Mouse (Mus musculus): Measurements from ENCODE around the gene Cenpe. TPM values are rescaled to one million over a fixed set of nuclear protein-coding genes. Genes with fewer than 3 reads are reported as not detected.
A peak's percentile ranks its signal among the peaks of the same experiment; 100 is the strongest.

Cenpe gene
- total RNA-seq, 2 experiments from 2014 or later: 2.2 to 2.3 TPM

- DNase-seq: peak; percentile 67 to 73
Observed at GRCm38 (mm10) chr3:135280669-135281415, 68.5 kb downstream of the Cenpe start, which contains the start of gene Bdh2. Gene Bdh2, plus strand, starts transcription at chr3:135281221.

GRCm38 (mm10) chr3:135281701-135282100 is 69.4 kb downstream of the Cenpe start:
- DNase-seq: no peak

GRCm38 (mm10) chr3:135285256-135285655 is 72.9 kb downstream of the Cenpe start:
- DNase-seq: no peak

GRCm38 (mm10) chr3:135285807-135286206 is 73.5 kb downstream of the Cenpe start:
- no peak for DNase-seq

- DNase-seq: no peak
Observed at GRCm38 (mm10) chr3:135288138-135288750, 75.9 kb downstream of the Cenpe start.

- no peak for DNase-seq
Observed at GRCm38 (mm10) chr3:135289148-135289547, 76.8 kb downstream of the Cenpe start.

GRCm38 (mm10) chr3:135290249-135290894 is 78.0 kb downstream of the Cenpe start:
- DNase-seq: peak; percentile 23 to 34

GRCm38 (mm10) chr3:135293703-135294102 is 81.4 kb downstream of the Cenpe start:
- DNase-seq: peak; percentile 44 to 48

GRCm38 (mm10) chr3:135295559-135295958 is 83.2 kb downstream of the Cenpe start:
- no peak for DNase-seq

- no peak for DNase-seq
Observed at GRCm38 (mm10) chr3:135298560-135298959, 86.2 kb downstream of the Cenpe start.

GRCm38 (mm10) chr3:135300081-135300480 is 87.7 kb downstream of the Cenpe start:
- no peak for DNase-seq

- DNase-seq: no peak
Observed at GRCm38 (mm10) chr3:135304060-135304459, 91.7 kb downstream of the Cenpe start.

GRCm38 (mm10) chr3:135304566-135304965 is 92.2 kb downstream of the Cenpe start:
- no peak for DNase-seq

GRCm38 (mm10) chr3:135307411-135308259 is 95.3 kb downstream of the Cenpe start, which contains the start of gene Slc9b2:
Gene Slc9b2, plus strand, starts transcription at chr3:135307700.
- DNase-seq: no peak

GRCm38 (mm10) chr3:135312916-135313491 is 100.7 kb downstream of the Cenpe start:
- no peak for DNase-seq

GRCm38 (mm10) chr3:135313727-135314126 is 101.4 kb downstream of the Cenpe start:
- DNase-seq: no peak

- DNase-seq: no peak
Observed at GRCm38 (mm10) chr3:135314811-135315210, 102.5 kb downstream of the Cenpe start.

GRCm38 (mm10) chr3:135315720-135316425 is 103.5 kb downstream of the Cenpe start:
- no peak for DNase-seq

GRCm38 (mm10) chr3:135318331-135318730 is 106.0 kb downstream of the Cenpe start:
- DNase-seq: no peak
